Mouse (Mus musculus) cerebellum, postnatal 25 days (tissue): ENCODE measurements around the gene Rps15.

Experiments used
- DNase-seq, 2 experiments: peaks; one replicate each; pipeline ENCODE4 v3.0.0; 2021; ENCODE audit warnings: mixed read lengths in 2 of 2

Rps15 gene

GRCm38 (mm10) chr10:80341491-80342304 lies 49.4 kb downstream of the Rps15 start:
- DNase-seq: no peak

DNA sequence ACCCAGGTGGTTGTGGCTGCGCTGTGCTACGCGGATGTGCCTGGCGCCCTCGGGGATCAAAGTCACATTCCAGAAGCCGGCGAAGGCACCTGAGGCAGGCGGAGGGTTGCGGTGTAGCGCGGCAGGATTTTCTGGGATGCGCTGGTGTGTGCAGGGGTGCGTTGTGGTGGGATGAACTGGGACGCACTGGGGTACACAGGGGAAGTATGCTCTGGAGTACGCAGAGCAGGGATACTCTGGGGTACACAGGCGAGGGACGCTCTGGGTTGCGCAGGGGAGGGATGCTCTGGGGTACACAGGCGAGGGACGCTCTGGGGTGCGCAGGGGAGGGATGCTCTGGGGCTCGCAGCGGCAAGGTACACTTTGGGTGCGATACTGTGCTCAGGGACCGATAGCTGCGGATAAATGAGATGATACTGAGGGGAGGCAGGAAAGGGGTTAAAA lies 50.1 kb downstream of the Rps15 start:
- no peak for DNase-seq

- no peak for DNase-seq
These were observed 50.6 kb downstream of the Rps15 start for GRCm38 (mm10) chr10:80342749-80343424.

- no peak for DNase-seq
These were observed 51.2 kb downstream of the Rps15 start for GRCm38 (mm10) chr10:80343425-80343895.
